Mouse (Mus musculus) heart, embryonic 15.5 days (tissue): ENCODE data around the gene Rfx2. TPM values are rescaled to one million over a fixed set of nuclear protein-coding genes. Genes with fewer than 3 reads are reported as not detected.
A peak's percentile ranks its signal among the peaks of the same experiment; 100 is the strongest.

Source experiments
- ATAC-seq: fragments of 200-750 bp; cut with Nextera tagmentation; replicated peaks from 2 replicates; pipeline ENCODE4 v1.8.0; 2017; ENCODE audit warnings: low read depth, moderate TSS enrichment; ENCODE audit not compliant: insufficient number of reproducible peaks, insufficient read depth, low FRiP score
- H3K27ac ChIP-seq: fragments of 300-500 bp; sonication (generic); 2 replicates; pipeline ENCODE4 v1.5.1; 2015; ENCODE audit warnings: mild to moderate bottlenecking, inconsistent platforms
- H3K27me3 ChIP-seq: fragments of 300-500 bp; sonication (generic); 2 replicates; pipeline ENCODE4 v1.6.1; 2015; ENCODE audit warnings: inconsistent platforms
- H3K36me3 ChIP-seq: fragments of 300-500 bp; sonication (generic); 2 replicates; pipeline ENCODE4 v1.6.1; 2015; ENCODE audit warnings: mild to moderate bottlenecking, inconsistent platforms
- H3K4me1 ChIP-seq: fragments of 300-500 bp; sonication (generic); replicated peaks from 2 replicates; pipeline ENCODE4 v1.6.1; 2015; ENCODE audit warnings: inconsistent platforms
- H3K4me2 ChIP-seq: fragments of 300-500 bp; sonication (generic); 2 replicates; pipeline ENCODE4 v1.6.1; 2015; ENCODE audit warnings: inconsistent platforms, mild to moderate bottlenecking, moderate library complexity
- H3K4me3 ChIP-seq: fragments of 300-500 bp; sonication (generic); 2 replicates; pipeline ENCODE4 v1.5.1; 2015; ENCODE audit warnings: mild to moderate bottlenecking, inconsistent platforms
- H3K9ac ChIP-seq: fragments of 300-500 bp; sonication (generic); 2 replicates; pipeline ENCODE4 v1.6.1; 2015; ENCODE audit warnings: mild to moderate bottlenecking, inconsistent platforms
- H3K9me3 ChIP-seq: fragments of 300-500 bp; sonication (generic); replicated peaks from 2 replicates; pipeline ENCODE4 v1.6.1; 2016; ENCODE audit warnings: inconsistent platforms
- WGBS: fragments of 180-500 bp; shearing (Covaris S2); methylation state at CpG from one replicate; pipeline ENCODE4 v1.1.7; 2015; ENCODE audit warnings: mixed read lengths; 5-methylcytosine and 5-hydroxymethylcytosine counted together
- polyA plus RNA-seq: library from polyadenylated mRNA; unstranded; fragments of >200 nt; fragmentation: Nextera tagmentation; extraction: Ambion mirVana; gene quantifications from 2 replicates; pipeline ENCODE4 v1.2.1, GENCODE M21; 2015

The Rfx2 gene
- polyA plus RNA-seq, 1 experiment from 2014 or later = 4.8 TPM

DNA sequence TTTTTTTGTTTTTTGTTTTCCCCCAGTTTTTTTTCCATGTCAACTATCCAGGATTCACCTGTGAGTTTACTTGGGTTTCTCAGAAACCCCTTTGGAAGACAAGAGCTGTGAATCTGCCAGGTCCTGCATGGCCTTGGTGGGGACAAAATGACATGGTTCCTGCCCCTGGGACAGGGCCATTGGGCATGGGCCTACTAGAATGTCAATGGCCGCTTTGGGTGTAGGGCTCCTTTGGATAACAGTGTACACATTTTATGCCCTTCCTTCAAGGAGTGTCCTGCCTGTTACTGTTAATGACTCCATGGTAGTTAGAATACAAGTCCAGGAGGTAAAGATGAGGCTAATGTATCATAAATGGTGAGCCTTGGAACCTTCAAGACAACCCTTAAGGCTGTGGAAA is 2.1 kb upstream of the Rfx2 start:
- no peaks in the 10 kb centered on the region for H3K27me3 ChIP-seq
- no peak overlapping the region for H3K27ac ChIP-seq
- no peak for ATAC-seq
- peaks cover 21% of the 10 kb centered on the region for H3K4me1 ChIP-seq
- WGBS = 75% methylated on average over 1 of the region's 1 CpGs
- H3K9me3 ChIP-seq = no peaks in the 10 kb centered on the region
- no peak overlapping the region for H3K9ac ChIP-seq
- no peaks in the 10 kb centered on the region for H3K36me3 ChIP-seq
- no peak overlapping the region for H3K4me3 ChIP-seq
- no peak overlapping the region for H3K4me2 ChIP-seq

DNA sequence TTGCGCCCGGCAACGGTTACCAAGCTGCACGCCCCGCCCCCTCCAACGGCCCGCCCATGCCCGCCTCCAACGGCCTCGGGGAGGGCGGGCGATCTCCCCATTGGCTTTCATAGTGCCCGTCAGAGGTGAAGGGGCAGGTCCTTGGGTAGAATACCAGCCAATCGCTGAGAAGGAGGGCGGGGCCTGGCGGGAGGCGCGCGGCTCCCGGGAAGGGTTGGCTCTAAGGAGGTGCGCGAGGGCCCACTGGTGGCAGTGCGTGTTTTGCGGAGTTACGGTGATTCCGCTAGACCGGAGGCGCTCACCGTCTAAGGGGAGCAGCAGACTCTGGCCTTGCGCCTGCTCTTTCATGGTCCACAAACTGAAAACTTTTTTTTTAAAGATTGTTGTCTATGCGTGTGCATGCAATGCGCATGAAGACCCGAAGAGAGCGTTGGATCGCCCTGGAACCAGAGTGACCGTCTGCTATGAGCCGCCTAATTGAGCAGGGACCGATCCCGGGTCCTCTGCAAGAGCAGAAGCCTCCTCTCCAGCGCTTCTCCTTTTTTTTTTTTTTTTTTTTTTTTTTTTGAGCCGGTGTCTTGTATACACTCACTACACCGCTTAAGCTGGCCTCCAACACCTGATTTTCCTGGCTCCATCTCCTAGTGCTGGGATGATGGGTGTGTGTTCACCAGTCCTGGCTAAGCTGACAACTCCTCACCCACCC is 451 bp upstream of the Rfx2 start:
- Histone ChIP-seq H3K9ac (peak overlapping the region; percentile 69), H3K4me1 (peaks cover 21% of the 10 kb centered on the region), H3K9me3 (no peaks in the 10 kb centered on the region), H3K27ac (no peak overlapping the region), H3K4me3 (peak overlapping the region; percentile 80), H3K27me3 (no peaks in the 10 kb centered on the region), H3K36me3 (no peaks in the 10 kb centered on the region), H3K4me2 (peak overlapping the region; percentile 94)
- ATAC-seq = peak; percentile 99
- WGBS = under 1% methylated on average over 42 of the region's 42 CpGs

DNA sequence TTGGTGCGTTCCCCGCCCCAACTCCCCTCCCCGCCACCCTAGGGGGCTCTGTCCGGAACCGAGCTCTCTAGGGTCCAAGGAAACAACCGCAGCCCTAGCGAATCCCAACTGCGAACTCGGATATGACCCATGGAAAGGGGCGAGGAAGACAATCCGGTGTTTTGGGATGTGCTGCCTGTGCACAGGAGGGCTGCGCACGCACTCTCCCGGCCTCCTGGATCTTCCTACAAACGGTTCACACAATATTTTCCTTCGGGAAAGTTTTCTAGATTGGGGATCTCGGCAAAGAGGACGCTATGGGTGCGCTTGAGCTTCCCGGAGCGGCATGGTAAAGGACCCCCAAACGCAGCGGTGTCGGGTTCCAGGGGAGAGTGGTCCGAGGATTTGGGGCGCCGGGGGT is 1.0 kb downstream of the Rfx2 start:
- H3K27me3 ChIP-seq = no peaks in the 10 kb centered on the region
- peak overlapping the region; percentile 94 for H3K4me2 ChIP-seq
- H3K4me3 ChIP-seq = peak overlapping the region; percentile 80
- H3K4me1 ChIP-seq = peaks cover 21% of the 10 kb centered on the region
- H3K27ac ChIP-seq = no peak overlapping the region
- ATAC-seq = no peak
- no peaks in the 10 kb centered on the region for H3K9me3 ChIP-seq
- 1% methylated on average over 27 of the region's 27 CpGs for WGBS
- peak overlapping the region; percentile 69 for H3K9ac ChIP-seq
- no peaks in the 10 kb centered on the region for H3K36me3 ChIP-seq

DNA sequence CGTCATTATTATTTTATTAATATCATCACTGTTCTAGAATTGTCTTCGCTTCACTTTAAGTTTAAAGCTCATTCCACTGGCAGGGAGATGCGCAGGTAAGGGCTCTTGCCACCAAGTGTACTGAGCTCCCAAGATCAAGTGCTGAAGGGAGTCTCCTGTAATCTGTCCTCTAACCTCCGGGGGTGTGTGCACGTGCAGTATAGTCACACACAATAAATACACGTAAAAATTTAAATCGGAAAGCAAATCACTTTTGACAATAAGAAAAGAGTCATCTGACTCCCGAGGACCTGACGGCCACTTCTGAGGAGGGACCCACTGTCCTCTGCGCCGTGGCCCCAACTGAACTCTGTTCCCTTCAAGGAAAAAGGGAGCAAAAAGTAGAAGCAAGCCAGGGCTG is 1.6 kb downstream of the Rfx2 start:
- peak overlapping the region; percentile 80 for H3K4me3 ChIP-seq
- ATAC-seq = no peak
- no peak overlapping the region for H3K27ac ChIP-seq
- H3K9me3 ChIP-seq = no peaks in the 10 kb centered on the region
- WGBS = 42% methylated on average over 11 of the region's 11 CpGs
- no peaks in the 10 kb centered on the region for H3K36me3 ChIP-seq
- 0 out of 2 replicates have a peak overlapping the region, but pooled peaks have one; percentile 1 for H3K9ac ChIP-seq
- peaks cover 21% of the 10 kb centered on the region for H3K4me1 ChIP-seq
- H3K27me3 ChIP-seq = no peaks in the 10 kb centered on the region
- peak overlapping the region; percentile 94 for H3K4me2 ChIP-seq

DNA sequence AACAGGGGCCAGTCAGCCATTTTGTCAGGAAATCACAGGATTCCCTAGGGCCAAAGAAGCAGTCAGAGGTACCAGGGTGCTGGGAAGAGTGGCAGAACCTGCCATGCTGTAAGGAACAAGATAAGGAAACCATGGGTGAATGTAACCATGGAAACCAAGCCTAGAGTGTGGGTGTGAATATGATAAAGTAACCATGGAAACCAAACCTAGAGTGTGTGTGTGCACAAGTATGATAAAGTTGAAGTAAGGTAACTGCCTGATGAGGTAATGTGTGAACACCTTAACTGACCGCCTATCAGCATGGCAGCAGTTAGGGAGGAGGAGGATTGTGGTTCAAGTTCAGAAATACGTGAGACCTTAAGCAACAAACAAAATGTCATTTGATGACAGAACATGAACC is 4.1 kb downstream of the Rfx2 start:
- H3K27ac ChIP-seq = no peak overlapping the region
- H3K4me2 ChIP-seq = no peak overlapping the region
- H3K9ac ChIP-seq = no peak overlapping the region
- H3K4me3 ChIP-seq = no peak overlapping the region
- ATAC-seq = no peak
- no peaks in the 10 kb centered on the region for H3K27me3 ChIP-seq
- H3K4me1 ChIP-seq = peaks cover 21% of the 10 kb centered on the region
- 69% methylated on average over 2 of the region's 2 CpGs for WGBS
- no peaks in the 10 kb centered on the region for H3K36me3 ChIP-seq
- H3K9me3 ChIP-seq = no peaks in the 10 kb centered on the region

DNA sequence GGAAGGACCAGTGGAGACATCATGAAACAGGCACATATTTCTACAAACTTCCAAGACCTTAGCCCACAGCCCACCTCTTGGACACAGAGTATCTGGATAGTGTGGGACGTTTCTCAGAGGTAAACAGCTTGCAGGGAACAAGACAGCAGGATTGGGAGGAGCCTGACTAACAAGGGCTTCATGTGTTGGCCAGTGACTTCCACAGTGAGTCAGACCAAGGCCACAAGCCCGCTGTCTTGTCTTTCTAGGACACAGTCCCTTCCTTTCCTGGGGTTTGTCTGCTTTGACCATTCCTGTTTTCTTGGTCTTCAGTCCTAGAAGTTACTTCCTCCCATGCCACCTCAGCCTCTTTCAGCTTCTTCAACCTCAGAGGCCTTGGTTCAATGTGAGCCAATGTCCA is 7.5 kb downstream of the Rfx2 start:
- no peak overlapping the region for H3K27ac ChIP-seq
- H3K4me3 ChIP-seq = no peak overlapping the region
- H3K27me3 ChIP-seq = no peaks in the 10 kb centered on the region
- peaks cover 9% of the 10 kb centered on the region for H3K4me1 ChIP-seq
- no peak overlapping the region for H3K4me2 ChIP-seq
- H3K9me3 ChIP-seq = no peaks in the 10 kb centered on the region
- no peak for ATAC-seq
- no peaks in the 10 kb centered on the region for H3K36me3 ChIP-seq
- 60% methylated on average over 2 of the region's 2 CpGs for WGBS
- H3K9ac ChIP-seq = no peak overlapping the region

DNA sequence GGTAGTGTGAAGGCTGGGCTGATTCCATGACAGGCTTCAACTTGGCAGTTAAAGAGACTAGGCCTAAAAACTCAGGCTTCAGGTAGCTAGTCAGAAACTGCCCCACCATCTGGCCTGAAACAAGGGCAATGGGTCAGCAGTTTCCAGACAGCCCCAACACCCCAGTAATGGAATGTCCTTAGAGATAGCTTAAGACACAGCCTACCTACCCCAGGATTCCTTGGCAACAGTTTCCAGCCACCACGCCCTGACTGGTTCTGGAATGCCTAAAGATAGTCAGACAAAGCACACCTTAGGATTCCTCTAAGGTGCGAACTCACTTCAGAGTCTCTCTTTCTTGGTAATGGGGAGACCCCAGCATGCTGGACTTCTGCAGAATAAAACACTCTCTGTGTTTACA is 8.4 kb downstream of the Rfx2 start:
- Histone ChIP-seq H3K9ac (no peak overlapping the region), H3K4me1 (peaks cover 9% of the 10 kb centered on the region), H3K9me3 (no peaks in the 10 kb centered on the region), H3K36me3 (no peaks in the 10 kb centered on the region), H3K27ac (no peak overlapping the region), H3K4me2 (no peak overlapping the region), H3K4me3 (no peak overlapping the region), H3K27me3 (no peaks in the 10 kb centered on the region)
- 73% methylated on average over 2 of the region's 2 CpGs for WGBS
- no peak for ATAC-seq

DNA sequence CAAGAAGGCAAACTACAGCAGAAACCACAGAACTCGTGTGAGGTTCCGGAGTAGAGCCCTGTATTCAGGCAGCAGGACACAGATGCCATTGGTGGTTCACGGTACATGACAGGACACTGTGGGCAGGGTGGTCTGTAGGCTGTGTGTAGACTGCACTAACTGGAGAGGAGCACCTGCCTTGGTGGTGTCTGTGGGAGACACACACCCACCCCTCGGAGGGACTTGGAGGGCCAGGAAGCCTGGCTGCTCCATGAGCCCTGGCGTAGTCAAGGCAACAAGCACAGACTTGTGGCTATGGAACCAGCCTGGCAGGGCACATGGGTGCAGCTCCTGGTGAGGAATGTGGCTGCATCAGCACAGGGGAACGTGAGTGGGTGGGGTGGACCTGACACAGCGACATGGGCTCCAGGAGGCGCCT is 11.1 kb downstream of the Rfx2 start:
- peak overlapping the region; percentile 55 for H3K27ac ChIP-seq
- no peak overlapping the region for H3K4me3 ChIP-seq
- 59% methylated on average over 8 of the region's 8 CpGs for WGBS
- H3K36me3 ChIP-seq = no peaks in the 10 kb centered on the region
- no peak overlapping the region for H3K9ac ChIP-seq
- no peaks in the 10 kb centered on the region for H3K27me3 ChIP-seq
- H3K9me3 ChIP-seq = no peaks in the 10 kb centered on the region
- H3K4me2 ChIP-seq = no peak overlapping the region
- H3K4me1 ChIP-seq = peaks cover 15% of the 10 kb centered on the region
- peak; percentile 50 for ATAC-seq

DNA sequence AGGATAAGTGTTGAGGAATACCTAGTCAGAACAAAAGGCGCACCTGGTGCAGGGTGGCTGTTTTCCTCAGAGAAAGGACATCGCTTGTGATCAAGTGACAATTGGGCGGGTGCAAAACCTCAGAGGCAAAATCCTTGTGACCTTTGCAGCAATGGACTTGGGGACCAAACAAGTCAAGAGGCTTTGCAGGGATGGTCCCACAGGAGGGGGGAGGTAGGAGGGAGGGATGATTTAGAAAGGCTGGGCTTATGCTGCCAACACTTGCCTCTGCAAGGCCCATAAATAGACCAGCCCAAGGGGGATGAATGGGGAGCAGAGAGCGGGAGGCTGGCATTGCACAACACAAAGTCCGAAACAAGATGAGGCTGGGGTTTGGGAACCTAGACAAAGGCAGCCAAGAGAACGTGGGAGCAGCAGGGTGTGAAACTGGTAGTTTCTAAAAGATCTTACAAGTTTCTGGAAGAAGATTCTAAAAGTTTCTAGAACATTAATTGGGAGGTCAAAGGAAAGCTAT is 11.7 kb downstream of the Rfx2 start:
- peaks cover 20% of the 10 kb centered on the region for H3K4me1 ChIP-seq
- WGBS = 57% methylated on average over 6 of the region's 6 CpGs
- H3K9ac ChIP-seq = no peak overlapping the region
- peak overlapping the region; percentile 55 for H3K27ac ChIP-seq
- H3K36me3 ChIP-seq = no peaks in the 10 kb centered on the region
- no peaks in the 10 kb centered on the region for H3K27me3 ChIP-seq
- H3K9me3 ChIP-seq = no peaks in the 10 kb centered on the region
- H3K4me3 ChIP-seq = no peak overlapping the region
- H3K4me2 ChIP-seq = no peak overlapping the region
- no peak for ATAC-seq

DNA sequence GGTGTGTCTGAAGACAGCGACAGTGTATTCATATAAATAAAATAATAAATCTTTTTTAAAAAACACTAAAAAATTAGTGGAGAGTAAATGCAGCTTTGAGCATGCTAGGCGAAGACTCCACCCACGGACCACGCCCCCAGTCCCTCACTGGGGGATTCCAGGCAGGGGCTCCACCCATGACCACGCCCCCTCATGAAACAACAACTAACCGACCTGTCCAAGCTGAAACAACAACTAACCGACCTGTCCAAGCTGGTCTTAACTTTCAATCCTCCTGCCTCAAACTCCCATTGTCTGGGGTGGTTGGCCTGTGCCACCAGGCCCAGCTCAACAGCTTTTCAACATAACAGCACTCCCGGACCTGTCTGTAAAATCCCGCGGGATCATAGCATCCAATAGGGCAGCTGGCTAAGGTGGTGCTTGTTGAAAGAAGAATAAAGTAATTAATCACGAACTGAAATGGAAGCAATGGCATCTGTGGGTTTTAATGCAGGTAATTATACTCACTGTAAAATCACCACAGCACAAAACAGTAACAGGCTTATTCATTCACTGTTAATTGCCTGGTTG is 12.7 kb downstream of the Rfx2 start:
- H3K27ac ChIP-seq = no peak overlapping the region

DNA sequence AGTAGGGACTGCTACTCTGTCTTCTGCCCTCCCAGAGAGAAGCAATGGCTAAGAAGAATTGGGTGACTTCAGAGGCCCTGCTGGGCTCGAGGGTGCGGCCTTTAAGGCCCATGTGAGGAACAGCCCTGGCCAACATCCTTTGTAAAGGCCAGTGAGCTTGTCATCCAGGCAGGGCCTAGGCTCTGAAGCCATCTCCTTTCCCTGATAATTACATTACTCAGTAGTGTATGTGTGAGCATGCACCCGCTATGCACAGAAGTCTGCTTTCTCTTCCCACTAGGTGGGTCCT is 15.8 kb downstream of the Rfx2 start:
- no peak overlapping the region for H3K4me3 ChIP-seq
- H3K4me2 ChIP-seq = no peak overlapping the region
- no peaks in the 10 kb centered on the region for H3K9me3 ChIP-seq
- no peak for ATAC-seq
- H3K4me1 ChIP-seq = peaks cover 41% of the 10 kb centered on the region
- no peaks in the 10 kb centered on the region for H3K27me3 ChIP-seq
- H3K27ac ChIP-seq = peak overlapping the region; percentile 31; the same call in 1 of the 2 replicates
- H3K9ac ChIP-seq = no peak overlapping the region
- WGBS = 73% methylated on average over 3 of the region's 3 CpGs
- no peaks in the 10 kb centered on the region for H3K36me3 ChIP-seq

More for the DNA sequence above, 12.7 kb downstream of the Rfx2 start:
- H3K27me3 ChIP-seq = no peaks in the 10 kb centered on the region
- H3K9me3 ChIP-seq = no peaks in the 10 kb centered on the region
- H3K4me2 ChIP-seq = no peak overlapping the region
- H3K9ac ChIP-seq = no peak overlapping the region
- ATAC-seq = no peak
- H3K4me1 ChIP-seq = peaks cover 25% of the 10 kb centered on the region
- H3K4me3 ChIP-seq = no peak overlapping the region
- WGBS = 40% methylated on average over 11 of the region's 11 CpGs
- no peaks in the 10 kb centered on the region for H3K36me3 ChIP-seq
